Mouse (Mus musculus) cerebellum, adult 2 months (tissue): Measurements from ENCODE around the gene Card11. TPM values are rescaled to one million over a fixed set of nuclear protein-coding genes. Genes with fewer than 3 reads are reported as not detected.

ENCODE experiments used
- DNase-seq, 2 experiments: peaks; one replicate each; pipeline ENCODE4 v3.0.0; 2021
- H3K27ac ChIP-seq: fragments of 200-500 bp; 2 replicates; pipeline ENCODE4 v1.5.1; 2012; ENCODE audit warnings: low read length, control low read depth, inconsistent platforms; ENCODE audit not compliant: insufficient read depth
- H3K27me3 ChIP-seq: fragments of 200-500 bp; 2 replicates; pipeline ENCODE4 v1.6.1; 2012; ENCODE audit warnings: inconsistent platforms, mild to moderate bottlenecking, low read length, moderate library complexity; ENCODE audit not compliant: control insufficient read depth, insufficient read depth
- H3K4me1 ChIP-seq: fragments of 200-500 bp; 2 replicates; pipeline ENCODE4 v1.6.1; 2011; ENCODE audit warnings: low read length; ENCODE audit not compliant: control insufficient read depth, insufficient read depth
- H3K4me3 ChIP-seq: fragments of 200-500 bp; replicated peaks from 2 replicates; pipeline ENCODE3; 2011; ENCODE audit warnings: mild to moderate bottlenecking, low read depth, low read length, control low read depth; ENCODE audit not compliant: insufficient read depth
- CTCF ChIP-seq: fragments of 200-500 bp; IDR thresholded peaks from 2 replicates; pipeline ENCODE4 v1.5.1; 2011; ENCODE audit warnings: low read depth, mild to moderate bottlenecking, control low read depth, low read length, moderate library complexity, borderline replicate concordance; ENCODE audit not compliant: insufficient read depth
- POLR2A ChIP-seq: fragments of 200-500 bp; IDR thresholded peaks from 2 replicates; pipeline ENCODE4 v1.6.1; 2011; ENCODE audit warnings: low read length, control low read depth, borderline replicate concordance; ENCODE audit not compliant: insufficient read depth
- WGBS: fragments of 180-500 bp; shearing (Covaris S2); methylation state at CpG from one replicate; pipeline ENCODE4 v1.1.7; 2018; 5-methylcytosine and 5-hydroxymethylcytosine counted together
- polyA plus RNA-seq: library from polyadenylated mRNA; depleted of rRNA; stranded (reverse); fragments of >200 nt; gene quantifications from 2 replicates; pipeline ENCODE4 v1.2.3, GENCODE M21; 2012

The Card11 gene
- polyA plus RNA-seq, 1 experiment = 0.44 TPM

DNA sequence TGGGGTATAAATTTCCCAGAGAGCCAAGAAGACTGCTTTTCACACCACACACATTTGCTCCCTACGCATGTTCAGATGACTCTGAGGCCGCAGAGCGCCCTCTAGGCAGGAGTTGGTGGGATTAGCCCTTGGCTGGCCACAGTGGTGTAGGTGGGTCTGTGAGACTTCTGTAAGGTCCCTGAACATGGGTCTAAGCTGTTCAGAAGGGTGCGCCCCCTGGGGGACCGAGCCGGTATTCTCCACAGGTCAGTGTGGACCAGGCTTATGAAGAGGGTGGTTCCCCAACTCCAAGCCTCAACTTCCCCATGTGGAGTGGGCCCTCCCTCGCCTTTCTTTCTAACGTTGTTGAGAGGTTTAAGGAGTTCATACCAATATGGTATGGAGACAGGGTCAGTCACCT lies 110.8 kb downstream of the Card11 start:
- TF ChIP-seq CTCF (peak; percentile 34; the same call in 1 of the 2 replicates), POLR2A (no peak)
- Histone ChIP-seq H3K27me3 (no peaks in the 10 kb centered on the region), H3K4me1 (no peaks in the 10 kb centered on the region), H3K4me3 (no peak overlapping the region), H3K27ac (no peak overlapping the region)
- DNase-seq = no peak
- WGBS = 54% methylated on average over 8 of the region's 8 CpGs

DNA sequence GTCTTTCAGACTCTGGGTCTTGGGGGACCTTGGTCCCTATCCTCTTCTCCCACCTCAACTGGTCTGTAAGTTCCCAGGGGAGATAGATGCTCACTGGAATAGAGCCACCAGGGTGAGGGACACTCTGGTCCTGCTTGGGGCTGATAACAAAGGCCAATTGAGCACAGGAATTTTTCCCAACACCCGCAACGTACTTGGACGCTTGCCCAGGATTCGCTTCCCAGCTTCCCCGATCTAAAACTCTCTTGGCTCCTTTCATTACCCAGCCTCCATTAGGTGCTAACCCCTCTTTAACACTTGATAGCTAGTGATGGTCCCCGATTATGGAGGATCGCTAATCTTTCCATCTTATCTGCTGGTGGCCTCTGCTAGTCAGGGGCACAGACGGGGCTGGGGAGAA lies 112.5 kb downstream of the Card11 start:
- Histone ChIP-seq H3K27ac (no peak overlapping the region), H3K4me1 (no peaks in the 10 kb centered on the region), H3K27me3 (no peaks in the 10 kb centered on the region), H3K4me3 (no peak overlapping the region)
- DNase-seq = no peak
- no peak for TF ChIP-seq POLR2A
- no peak for TF ChIP-seq CTCF
- WGBS = 31% methylated on average over 8 of the region's 8 CpGs

DNA sequence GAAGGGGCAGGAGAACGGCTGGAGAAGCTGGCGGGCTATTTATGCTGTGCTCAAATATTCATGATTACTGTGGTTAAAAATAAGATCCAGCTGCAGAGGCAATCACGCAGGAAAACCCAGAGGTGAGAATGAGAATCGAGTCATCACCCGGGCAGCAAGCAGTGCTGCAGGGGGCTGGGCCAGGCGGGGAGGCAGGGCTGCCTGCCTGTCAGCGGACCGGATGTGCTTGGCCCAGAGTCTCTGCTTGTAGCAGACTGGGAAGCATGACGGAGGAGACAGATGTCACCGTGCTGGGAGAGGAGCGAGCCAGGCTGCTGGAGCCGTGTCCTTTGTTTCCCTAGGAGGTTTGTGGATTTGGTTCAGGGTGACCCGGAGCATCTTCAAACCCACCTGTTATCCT lies 115.4 kb downstream of the Card11 start:
- WGBS = 29% methylated on average over 13 of the region's 13 CpGs
- no peak for DNase-seq
- TF ChIP-seq CTCF = no peak
- no peak for TF ChIP-seq POLR2A

DNA sequence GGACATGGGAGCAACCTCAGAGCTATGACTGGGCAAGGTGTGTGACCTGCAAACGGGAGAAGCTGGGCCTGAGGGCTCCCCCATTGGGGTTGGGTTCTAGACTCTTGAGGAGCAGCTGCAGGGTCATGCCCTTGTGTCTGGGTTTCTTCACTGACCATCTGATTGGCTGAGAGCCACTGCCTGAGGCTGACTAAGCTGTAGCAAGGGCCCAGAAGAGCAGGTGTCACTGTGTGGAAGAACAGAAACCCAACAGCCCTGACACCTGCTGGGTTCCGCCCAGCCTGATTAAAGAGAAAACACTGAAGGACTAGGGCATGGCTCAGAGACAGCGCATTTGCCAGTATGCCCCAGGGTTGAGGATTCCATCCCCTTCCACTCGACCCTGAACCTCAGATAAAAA lies 118.0 kb downstream of the Card11 start:
- H3K27ac ChIP-seq = no peak overlapping the region
- TF ChIP-seq POLR2A = no peak
- H3K27me3 ChIP-seq = no peaks in the 10 kb centered on the region
- peak in 1 of 2 experiments; percentile 5 for DNase-seq
- no peak overlapping the region for H3K4me3 ChIP-seq
- WGBS = 39% methylated on average over 4 of the region's 4 CpGs
- H3K4me1 ChIP-seq = no peaks in the 10 kb centered on the region

More for the DNA sequence above, 115.4 kb downstream of the Card11 start:
- Histone ChIP-seq H3K27me3 (no peaks in the 10 kb centered on the region), H3K27ac (no peak overlapping the region), H3K4me3 (no peak overlapping the region), H3K4me1 (no peaks in the 10 kb centered on the region)

DNA sequence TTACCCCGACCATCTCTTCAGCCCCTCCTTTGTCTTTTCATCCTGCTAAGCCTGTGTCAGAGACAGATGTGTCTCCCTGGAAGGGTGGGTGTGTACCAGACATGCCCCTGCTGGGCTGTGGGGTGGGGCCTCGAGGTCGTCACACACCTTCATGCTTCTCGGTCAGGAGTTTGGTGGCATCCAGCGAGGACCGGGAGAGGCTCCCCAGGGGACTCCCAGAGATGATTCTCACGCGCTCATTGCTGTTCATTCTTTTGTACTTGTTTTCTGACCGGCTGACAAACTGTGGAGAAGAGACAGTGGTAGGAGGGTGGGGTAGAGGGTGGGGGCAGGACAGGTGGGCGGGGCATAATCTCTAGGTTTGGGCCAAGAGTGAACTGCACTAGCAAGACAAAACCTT lies 120.2 kb downstream of the Card11 start:
- 41% methylated on average over 10 of the region's 10 CpGs for WGBS
- Histone ChIP-seq H3K27me3 (no peaks in the 10 kb centered on the region), H3K27ac (no peak overlapping the region), H3K4me1 (no peaks in the 10 kb centered on the region), H3K4me3 (no peak overlapping the region)
- DNase-seq = no peak
- TF ChIP-seq POLR2A = no peak
- no peak for TF ChIP-seq CTCF

DNA sequence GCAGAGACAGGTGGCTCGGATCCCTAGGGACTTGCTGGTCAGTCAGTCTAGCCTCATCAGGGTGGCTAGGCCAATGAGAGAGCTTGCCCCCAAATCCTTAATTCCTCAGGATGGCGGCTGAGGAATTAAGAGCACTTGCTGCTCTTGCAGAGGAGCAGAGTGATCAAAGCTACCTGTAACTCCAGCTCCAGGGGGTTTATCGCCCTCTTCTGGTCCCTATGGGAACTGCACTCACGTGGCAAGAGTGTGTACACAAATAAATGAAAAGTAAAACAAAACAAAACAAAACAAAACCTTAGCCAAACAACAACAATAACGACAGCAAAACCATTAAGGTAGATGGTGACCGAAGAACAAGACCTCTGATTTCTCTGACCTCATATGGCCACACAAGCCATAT lies 121.7 kb downstream of the Card11 start:
- TF ChIP-seq CTCF (no peak), POLR2A (no peak)
- DNase-seq = no peak
- 72% methylated on average over 6 of the region's 6 CpGs for WGBS
- Histone ChIP-seq H3K27ac (no peak overlapping the region), H3K27me3 (no peaks in the 10 kb centered on the region), H3K4me3 (no peak overlapping the region), H3K4me1 (no peaks in the 10 kb centered on the region)

DNA sequence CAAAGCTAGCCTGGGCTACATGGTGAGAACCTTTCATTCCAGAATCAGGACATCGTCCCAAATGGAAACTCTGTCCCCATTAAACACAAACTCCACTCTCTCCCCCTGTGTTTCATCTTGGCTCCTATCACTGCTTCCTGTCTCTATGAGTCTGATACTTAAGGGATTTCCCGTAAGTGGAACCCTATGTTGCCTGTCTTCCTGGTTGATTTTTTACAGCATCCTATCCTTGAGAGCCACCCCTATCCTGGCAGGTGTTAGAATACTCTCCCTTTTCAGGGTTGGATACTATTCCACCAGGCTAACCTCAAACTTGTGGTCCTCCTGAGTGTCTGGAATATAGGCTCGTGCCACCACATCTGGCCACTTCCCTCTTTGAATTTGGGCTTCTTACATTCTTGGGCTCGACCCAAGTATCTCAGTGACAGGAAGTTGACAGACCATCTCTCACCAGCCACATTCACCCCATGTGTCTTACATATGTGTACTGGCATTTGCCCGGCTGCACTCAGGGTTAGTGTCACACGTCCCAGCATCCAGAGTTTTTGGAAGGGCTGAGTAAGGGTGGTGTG lies 126.6 kb downstream of the Card11 start:
- WGBS = 78% methylated on average over 6 of the region's 6 CpGs
- Histone ChIP-seq H3K27ac (no peak overlapping the region), H3K4me3 (no peak overlapping the region), H3K27me3 (no peaks in the 10 kb centered on the region; the same call in 1 of the 2 replicates), H3K4me1 (no peaks in the 10 kb centered on the region)
- TF ChIP-seq CTCF = no peak
- TF ChIP-seq POLR2A = no peak
- no peak for DNase-seq

DNA sequence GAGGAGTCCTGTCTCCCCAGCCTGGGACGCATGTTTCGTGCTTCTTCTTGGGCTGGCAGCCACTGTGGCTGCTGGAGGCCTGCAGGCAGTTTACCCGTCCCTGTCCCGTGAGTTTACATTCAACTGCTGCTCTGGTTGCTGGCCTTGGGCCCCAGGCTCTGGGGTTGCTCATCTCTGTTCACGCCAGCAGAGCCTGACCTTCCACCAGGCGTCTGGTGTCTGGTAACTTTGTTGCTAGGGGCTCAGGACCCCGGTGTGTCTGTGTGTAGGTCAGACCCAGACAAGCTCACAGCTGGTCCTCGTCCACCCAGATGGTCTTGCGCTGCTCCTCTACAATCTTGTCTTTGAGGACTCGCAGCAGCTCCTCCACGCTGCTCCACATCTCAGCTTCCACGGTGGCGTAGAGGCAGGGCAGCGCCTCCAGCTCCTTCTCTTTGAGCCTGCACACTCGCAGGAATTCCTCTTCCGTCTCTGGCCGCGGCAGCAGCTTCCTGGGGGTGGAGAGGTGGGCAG lies 127.3 kb downstream of the Card11 start:
- H3K4me1 ChIP-seq = no peaks in the 10 kb centered on the region
- WGBS = 11% methylated on average over 18 of the region's 18 CpGs
- TF ChIP-seq CTCF = no peak
- no peak for TF ChIP-seq POLR2A
- no peak overlapping the region for H3K27ac ChIP-seq
- no peak overlapping the region for H3K4me3 ChIP-seq
- DNase-seq = no peak
- H3K27me3 ChIP-seq = no peaks in the 10 kb centered on the region; the same call in 1 of the 2 replicates
